Mouse (Mus musculus) forebrain, embryonic 16.5 days (tissue): ENCODE measurements around the gene Prps1. TPM values are rescaled to one million over a fixed set of nuclear protein-coding genes. Genes with fewer than 3 reads are reported as not detected.

Experiments used
- ATAC-seq: fragments of 200-750 bp; cut with Nextera tagmentation; 2 replicates; pipeline ENCODE4 v1.8.0; 2017; ENCODE audit warnings: mild to moderate bottlenecking, moderate library complexity
- H3K27ac ChIP-seq: fragments of 300-500 bp; sonication (generic); 2 replicates; pipeline ENCODE4 v1.5.1; 2014; ENCODE audit warnings: low read length, control low read depth
- H3K27me3 ChIP-seq: fragments of 300-500 bp; sonication (generic); replicated peaks from 2 replicates; pipeline ENCODE4 v1.6.1; 2014; ENCODE audit warnings: low read length; ENCODE audit not compliant: control insufficient read depth, insufficient read depth
- H3K36me3 ChIP-seq: fragments of 300-500 bp; sonication (generic); 2 replicates; pipeline ENCODE4 v1.6.1; 2014; ENCODE audit not compliant: control insufficient read depth, insufficient read depth
- H3K4me1 ChIP-seq: fragments of 300-500 bp; sonication (generic); replicated peaks from 2 replicates; pipeline ENCODE4 v1.6.1; 2014; ENCODE audit warnings: low read length; ENCODE audit not compliant: control insufficient read depth, insufficient read depth
- H3K4me2 ChIP-seq: fragments of 300-500 bp; sonication (generic); 2 replicates; pipeline ENCODE4 v1.6.1; 2014; ENCODE audit warnings: mild to moderate bottlenecking, low read length, control low read depth
- H3K4me3 ChIP-seq: fragments of 300-500 bp; sonication (generic); replicated peaks from 2 replicates; pipeline ENCODE4 v1.5.1; 2014; ENCODE audit warnings: mild to moderate bottlenecking, low read length, control low read depth
- H3K9ac ChIP-seq: fragments of 300-500 bp; sonication (generic); replicated peaks from 2 replicates; pipeline ENCODE4 v1.6.1; 2014; ENCODE audit warnings: low read depth, low read length, control low read depth
- H3K9me3 ChIP-seq: fragments of 300-500 bp; sonication (generic); 2 replicates; pipeline ENCODE4 v1.6.1; 2016; ENCODE audit warnings: low read length; ENCODE audit not compliant: control insufficient read depth
- WGBS: fragments of 180-500 bp; shearing (Covaris S2); extraction: QIAGEN DNeasy Blood & Tissue Kit; methylation state at CpG from one replicate; pipeline ENCODE4 v1.1.7; 2014; 5-methylcytosine and 5-hydroxymethylcytosine counted together
- polyA plus RNA-seq: library from polyadenylated mRNA; unstranded; fragments of >200 nt; fragmentation: Nextera tagmentation; extraction: Ambion mirVana; gene quantifications from 2 replicates; pipeline ENCODE4 v1.2.1, GENCODE M21; 2015

Prps1 gene
- polyA plus RNA-seq, 1 experiment from 2014 or later: 80.1 TPM

GRCm38 (mm10) chrX:140522071-140522765, 65.8 kb downstream of the Prps1 start:
- Histone ChIP-seq H3K4me1 (0 out of 2 replicates have a peak, but pooled peaks cover 2% of the 10 kb centered on the region), H3K9me3 (no peaks in the 10 kb centered on the region), H3K36me3 (no peaks in the 10 kb centered on the region), H3K4me3 (no peak overlapping the region), H3K9ac (no peak overlapping the region), H3K27me3 (no peaks in the 10 kb centered on the region; the same call in 1 of the 2 replicates), H3K27ac (no peak overlapping the region), H3K4me2 (no peak overlapping the region)
- no peak for ATAC-seq
- WGBS: 65% methylated on average over 14 of the region's 14 CpGs

GRCm38 (mm10) chrX:140524231-140524630, 67.8 kb downstream of the Prps1 start:
- no peaks in the 10 kb centered on the region for H3K9me3 ChIP-seq
- H3K4me1 ChIP-seq: 0 out of 2 replicates have a peak, but pooled peaks cover 2% of the 10 kb centered on the region
- no peaks in the 10 kb centered on the region; the same call in 1 of the 2 replicates for H3K27me3 ChIP-seq
- 92% methylated on average over 5 of the region's 5 CpGs for WGBS
- H3K4me3 ChIP-seq: no peak overlapping the region
- no peak overlapping the region for H3K4me2 ChIP-seq
- H3K36me3 ChIP-seq: no peaks in the 10 kb centered on the region
- H3K9ac ChIP-seq: no peak overlapping the region
- no peak overlapping the region for H3K27ac ChIP-seq
- no peak for ATAC-seq

Other genes with a start within 250 kb of the Prps1 start
- 0.53 and 1.7 TPM in 2 replicates for gene Frmpd3, start 114.3 kb upstream of the Prps1 start, polyA plus RNA-seq
- gene Tsc22d3, start 144.0 kb downstream of the Prps1 start, polyA plus RNA-seq: 101 and 104 TPM in 2 replicates
- 3.8 and 4.5 TPM in 2 replicates for gene Mid2, start 208.0 kb downstream of the Prps1 start, polyA plus RNA-seq